Mouse (Mus musculus) ES-E14 (cell line): ENCODE results near the gene Crebzf.

Experiments
- CHD2 ChIP-seq: IDR thresholded peaks from 2 replicates; pipeline ENCODE4 v1.6.1; 2014; ENCODE audit warnings: mild to moderate bottlenecking, low read depth, low read length, inconsistent platforms
- HCFC1 ChIP-seq: IDR thresholded peaks from 2 replicates; pipeline ENCODE4 v1.6.1; 2012; ENCODE audit warnings: low read length, inconsistent platforms, borderline replicate concordance; ENCODE audit not compliant: insufficient read depth
- MAFK ChIP-seq: IDR thresholded peaks from 2 replicates; pipeline ENCODE4 v1.6.1; 2014; ENCODE audit warnings: mild to moderate bottlenecking, low read depth, low read length, inconsistent platforms; ENCODE audit not compliant: insufficient read depth
- ZC3H11A ChIP-seq: IDR thresholded peaks from 2 replicates; pipeline ENCODE4 v1.6.1; 2012; ENCODE audit warnings: low read depth, mild to moderate bottlenecking, inconsistent platforms, low read length, borderline replicate concordance
- ZNF384 ChIP-seq: IDR thresholded peaks from 2 replicates; pipeline ENCODE4 v1.6.1; 2012; ENCODE audit warnings: low read depth, low read length, inconsistent platforms

DNA sequence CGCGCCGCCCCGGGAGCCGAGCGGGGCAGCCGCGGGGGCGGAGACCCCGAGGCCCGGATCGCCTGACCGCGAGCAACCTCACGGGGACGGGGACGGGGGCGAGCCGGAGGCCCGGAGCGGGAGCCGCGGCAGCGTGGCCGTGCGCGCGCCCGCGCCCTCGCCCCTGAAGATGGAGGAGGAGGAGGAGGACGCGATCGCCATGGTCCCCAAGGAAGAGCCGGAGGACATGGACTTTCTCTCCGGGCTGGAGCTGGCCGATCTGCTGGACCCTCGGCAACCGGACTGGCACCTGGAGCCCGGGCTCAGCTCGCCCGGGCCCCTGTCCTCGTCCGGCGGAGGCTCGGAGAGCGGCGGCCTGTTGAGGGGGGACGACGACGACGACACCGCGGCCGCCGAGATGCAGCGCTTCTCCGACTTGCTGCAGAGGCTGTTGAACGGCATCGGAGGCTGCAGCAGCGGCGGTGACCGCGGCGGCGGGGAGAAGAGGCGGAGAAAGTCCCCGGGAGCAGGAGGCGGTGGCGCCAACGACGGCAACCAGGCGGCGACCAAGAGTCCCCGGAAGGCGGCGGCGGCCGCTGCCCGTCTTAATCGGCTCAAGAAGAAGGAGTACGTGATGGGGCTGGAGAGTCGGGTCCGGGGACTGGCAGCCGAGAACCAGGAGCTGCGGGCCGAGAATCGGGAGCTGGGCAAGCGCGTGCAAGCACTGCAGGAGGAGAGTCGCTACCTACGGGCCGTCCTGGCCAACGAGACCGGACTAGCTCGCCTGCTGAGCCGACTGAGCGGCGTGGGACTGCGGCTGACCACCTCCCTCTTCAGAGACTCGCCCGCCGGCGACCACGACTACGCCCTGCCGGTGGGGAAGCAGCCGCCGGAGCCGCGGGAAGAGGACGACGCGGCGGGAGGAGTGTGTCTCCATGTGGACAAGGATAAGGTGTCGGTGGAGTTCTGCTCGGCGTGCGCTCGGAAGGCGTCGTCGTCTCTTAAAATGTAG is 867 bp downstream of the Crebzf start:
- TF ChIP-seq ZNF384 (no peak), ZC3H11A (no peak), MAFK (no peak), HCFC1 (no peak), CHD2 (no peak)
